Mouse (Mus musculus): ENCODE data around the gene Ccl25. TPM values are rescaled to one million over a fixed set of nuclear protein-coding genes. Genes with fewer than 3 reads are reported as not detected.
A peak's percentile ranks its signal among the peaks of the same experiment; 100 is the strongest.
"Not testable (repeated sequence)": the region's sequence is repeated elsewhere in the genome, so short reads cannot be mapped to it uniquely, and the experiment has no call there.

Ccl25 gene
- polyA plus RNA-seq, 1 experiment from 2014 or later = 17.5 TPM

DNA sequence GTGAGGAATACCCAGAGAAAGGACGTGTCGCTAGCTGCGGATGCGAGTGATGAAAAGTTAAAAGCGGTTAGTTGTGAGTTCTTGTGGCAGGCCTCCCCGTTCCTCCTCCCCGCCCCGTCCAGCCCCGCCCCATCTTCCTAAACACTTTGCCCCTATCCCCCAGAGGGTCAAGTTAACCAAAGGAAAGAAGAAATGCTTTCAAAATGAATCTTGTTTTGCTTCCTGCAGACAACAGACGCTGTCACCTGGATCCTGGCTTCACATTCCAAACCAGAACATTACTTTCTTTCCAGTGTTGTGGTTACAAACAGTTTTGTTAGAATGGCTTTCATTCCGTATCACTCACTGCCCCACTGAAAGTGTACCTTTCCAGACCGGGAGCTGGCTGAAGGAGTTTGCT lies 23.3 kb downstream of the Ccl25 start:
- H3K4me2 ChIP-seq = no peak overlapping the region
- H3K9ac ChIP-seq = no peak overlapping the region
- 37% methylated on average over 12 of the region's 12 CpGs for WGBS
- H3K36me3 ChIP-seq = no peaks in the 10 kb centered on the region
- H3K4me3 ChIP-seq = no peak overlapping the region
- ATAC-seq (ENCODE audit: low FRiP score, low read depth) = no peak
- H3K27me3 ChIP-seq = no peaks in the 10 kb centered on the region
- no peak overlapping the region for H3K27ac ChIP-seq (replicated peaks)
- H3K4me1 ChIP-seq (replicated peaks) = no peaks in the 10 kb centered on the region
- H3K9me3 ChIP-seq = no peaks in the 10 kb centered on the region

- WGBS = 69% methylated on average over 1 of the region's 1 CpGs
- no peaks in the 10 kb centered on the region for H3K27me3 ChIP-seq
- no peaks in the 10 kb centered on the region for H3K36me3 ChIP-seq
- H3K4me2 ChIP-seq = no peak overlapping the region
- no peaks in the 10 kb centered on the region for H3K4me1 ChIP-seq (replicated peaks)
- no peak overlapping the region for H3K27ac ChIP-seq (replicated peaks)
- no peak overlapping the region for H3K4me3 ChIP-seq
- ATAC-seq (ENCODE audit: low FRiP score, low read depth) = no peak
- no peak overlapping the region for H3K9ac ChIP-seq
- H3K9me3 ChIP-seq = no peaks in the 10 kb centered on the region
Measured at GRCm38 (mm10) chr8:4349335-4349734, 24.3 kb downstream of the Ccl25 start.

GRCm38 (mm10) chr8:4350618-4351017 lies 25.6 kb downstream of the Ccl25 start:
- no peaks in the 10 kb centered on the region for H3K9me3 ChIP-seq
- H3K36me3 ChIP-seq = no peaks in the 10 kb centered on the region
- H3K9ac ChIP-seq = no peak overlapping the region
- H3K27ac ChIP-seq (replicated peaks) = no peak overlapping the region
- no peaks in the 10 kb centered on the region for H3K4me1 ChIP-seq (replicated peaks)
- WGBS = 92% methylated on average over 3 of the region's 3 CpGs
- no peaks in the 10 kb centered on the region for H3K27me3 ChIP-seq
- H3K4me2 ChIP-seq = no peak overlapping the region
- no peak overlapping the region for H3K4me3 ChIP-seq
- ATAC-seq (ENCODE audit: low FRiP score, low read depth) = no peak

GRCm38 (mm10) chr8:4352562-4352961 lies 27.6 kb downstream of the Ccl25 start:
- ATAC-seq (ENCODE audit: low FRiP score, low read depth); H3K4me1 ChIP-seq (replicated peaks); H3K27ac ChIP-seq (replicated peaks); H3K9ac ChIP-seq; H3K27me3 ChIP-seq; H3K36me3 ChIP-seq; H3K4me2 ChIP-seq; H3K4me3 ChIP-seq; H3K9me3 ChIP-seq: not testable (repeated sequence)
- WGBS = 92% methylated on average over 6 of the region's 6 CpGs

DNA sequence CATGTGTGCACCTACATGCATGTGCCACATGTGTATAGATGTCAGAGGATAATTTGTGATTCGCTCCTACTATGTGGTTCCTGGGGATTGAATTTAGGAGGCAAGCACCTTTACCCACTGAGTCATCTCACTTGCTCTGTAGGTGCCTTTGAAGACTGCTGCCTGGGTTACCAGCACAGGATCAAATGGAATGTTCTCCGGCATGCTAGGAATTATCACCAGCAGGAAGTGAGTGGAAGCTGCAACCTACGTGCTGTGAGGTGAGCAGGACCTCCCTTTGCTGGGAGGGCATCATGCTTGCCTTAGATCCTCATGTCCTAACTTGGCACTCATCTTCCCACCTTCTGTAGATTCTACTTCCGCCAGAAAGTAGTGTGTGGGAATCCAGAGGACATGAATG lies 28.7 kb downstream of the Ccl25 start:
- H3K4me2 ChIP-seq = no peak overlapping the region
- no peak overlapping the region for H3K4me3 ChIP-seq
- H3K9me3 ChIP-seq = no peaks in the 10 kb centered on the region
- no peak for ATAC-seq (ENCODE audit: low FRiP score, low read depth)
- H3K27ac ChIP-seq (replicated peaks) = no peak overlapping the region
- no peaks in the 10 kb centered on the region for H3K36me3 ChIP-seq
- H3K27me3 ChIP-seq = no peaks in the 10 kb centered on the region
- 85% methylated on average over 4 of the region's 4 CpGs for WGBS
- H3K4me1 ChIP-seq (replicated peaks) = no peaks in the 10 kb centered on the region
- no peak overlapping the region for H3K9ac ChIP-seq

DNA sequence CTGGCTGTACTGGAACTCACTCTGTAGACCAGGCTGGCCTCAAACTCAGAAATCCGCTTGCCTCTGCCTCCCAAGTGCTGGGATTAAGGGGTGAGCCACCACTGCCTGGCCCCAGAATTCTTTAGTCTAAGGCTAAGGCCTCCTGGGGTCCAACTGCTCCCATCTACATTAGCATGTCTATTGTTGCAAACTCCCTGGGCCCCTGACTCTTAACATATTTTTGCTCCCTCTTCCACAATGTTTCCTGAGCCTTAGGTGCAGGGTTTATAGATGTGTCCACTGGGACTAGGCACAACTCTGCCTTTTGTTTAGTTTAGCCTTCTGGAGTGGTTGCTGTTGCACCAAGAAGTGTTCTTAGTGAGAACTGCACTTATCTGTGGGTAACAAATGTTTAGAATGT lies 29.5 kb downstream of the Ccl25 start:
- WGBS = 85% methylated on average over 1 of the region's 1 CpGs
- H3K9ac ChIP-seq = no peak overlapping the region
- ATAC-seq (ENCODE audit: low FRiP score, low read depth) = no peak
- H3K36me3 ChIP-seq = no peaks in the 10 kb centered on the region
- no peak overlapping the region for H3K4me2 ChIP-seq
- H3K27me3 ChIP-seq = no peaks in the 10 kb centered on the region
- H3K4me1 ChIP-seq (replicated peaks) = no peaks in the 10 kb centered on the region
- H3K4me3 ChIP-seq = no peak overlapping the region
- H3K9me3 ChIP-seq = no peaks in the 10 kb centered on the region
- no peak overlapping the region for H3K27ac ChIP-seq (replicated peaks)

DNA sequence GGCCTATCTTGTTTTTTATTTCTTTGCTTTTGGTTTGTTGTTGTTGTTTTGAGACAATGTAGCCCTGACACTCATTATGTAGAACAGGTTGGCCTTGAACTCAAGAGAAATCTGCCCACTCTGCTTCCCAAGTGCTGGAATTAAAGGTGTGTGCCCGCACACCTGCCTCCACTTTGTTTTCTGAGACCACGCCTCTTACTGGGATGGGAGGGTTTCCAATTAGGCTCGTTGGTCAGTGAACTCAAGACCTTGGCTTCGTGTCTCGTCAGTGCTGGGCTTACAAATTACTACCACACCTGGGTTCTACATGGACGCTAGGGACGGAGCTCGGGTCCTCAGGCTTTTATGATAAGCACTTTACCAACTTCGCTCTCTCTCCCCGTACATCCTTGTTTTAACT lies 30.4 kb downstream of the Ccl25 start:
- H3K36me3 ChIP-seq = no peaks in the 10 kb centered on the region
- H3K27ac ChIP-seq (replicated peaks) = no peak overlapping the region
- no peaks in the 10 kb centered on the region for H3K27me3 ChIP-seq
- ATAC-seq (ENCODE audit: low FRiP score, low read depth) = no peak
- H3K4me2 ChIP-seq = no peak overlapping the region
- no peak overlapping the region for H3K9ac ChIP-seq
- H3K9me3 ChIP-seq = no peaks in the 10 kb centered on the region
- WGBS = 94% methylated on average over 10 of the region's 10 CpGs
- H3K4me3 ChIP-seq = no peak overlapping the region
- H3K4me1 ChIP-seq (replicated peaks) = no peaks in the 10 kb centered on the region

GRCm38 (mm10) chr8:4359362-4359761 lies 34.4 kb downstream of the Ccl25 start:
- WGBS = 76% methylated on average over 3 of the region's 3 CpGs
- H3K27me3 ChIP-seq = no peaks in the 10 kb centered on the region
- H3K27ac ChIP-seq (replicated peaks) = no peak overlapping the region
- ATAC-seq (ENCODE audit: low FRiP score, low read depth) = no peak
- no peaks in the 10 kb centered on the region for H3K4me1 ChIP-seq (replicated peaks)
- no peaks in the 10 kb centered on the region for H3K36me3 ChIP-seq
- no peak overlapping the region for H3K4me2 ChIP-seq
- H3K9ac ChIP-seq = no peak overlapping the region
- no peak overlapping the region for H3K4me3 ChIP-seq
- no peaks in the 10 kb centered on the region for H3K9me3 ChIP-seq

- no peak for ATAC-seq (ENCODE audit: low FRiP score, low read depth)
- no peak overlapping the region for H3K4me2 ChIP-seq
- H3K27me3 ChIP-seq = no peaks in the 10 kb centered on the region
- WGBS = 88% methylated on average over 2 of the region's 2 CpGs
- no peak overlapping the region for H3K4me3 ChIP-seq
- no peak overlapping the region for H3K27ac ChIP-seq (replicated peaks)
- H3K4me1 ChIP-seq (replicated peaks) = no peaks in the 10 kb centered on the region
- no peaks in the 10 kb centered on the region for H3K36me3 ChIP-seq
- no peak overlapping the region for H3K9ac ChIP-seq
- H3K9me3 ChIP-seq = no peaks in the 10 kb centered on the region
Measured at GRCm38 (mm10) chr8:4360922-4361321, 35.9 kb downstream of the Ccl25 start.

DNA sequence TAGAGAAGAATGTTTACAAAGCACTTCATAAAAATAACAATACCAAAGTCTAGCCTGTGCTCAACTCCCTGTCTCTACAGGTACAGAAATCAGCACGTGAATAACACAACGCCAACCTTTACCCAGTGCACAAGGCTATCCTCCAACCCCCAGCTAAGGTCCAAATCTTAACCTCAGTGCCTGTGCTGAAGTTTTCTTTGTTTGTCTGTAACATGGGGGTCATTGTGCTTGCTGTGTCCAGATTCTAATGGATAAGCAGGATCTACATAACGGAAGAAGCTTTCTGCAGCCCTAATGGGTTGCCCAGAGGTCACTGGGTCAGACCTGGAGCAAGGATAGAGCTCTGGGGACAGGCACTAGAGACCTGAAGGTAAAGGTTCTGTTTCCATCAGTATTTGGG lies 41.2 kb downstream of the Ccl25 start:
- Histone ChIP-seq H3K36me3 (no peaks in the 10 kb centered on the region), H3K9ac (no peak overlapping the region), H3K27ac (replicated peaks) (no peak overlapping the region), H3K9me3 (no peaks in the 10 kb centered on the region), H3K4me3 (no peak overlapping the region), H3K4me1 (replicated peaks) (no peaks in the 10 kb centered on the region), H3K27me3 (no peaks in the 10 kb centered on the region), H3K4me2 (no peak overlapping the region)
- ATAC-seq (ENCODE audit: low FRiP score, low read depth) = no peak
- 89% methylated on average over 3 of the region's 3 CpGs for WGBS

DNA sequence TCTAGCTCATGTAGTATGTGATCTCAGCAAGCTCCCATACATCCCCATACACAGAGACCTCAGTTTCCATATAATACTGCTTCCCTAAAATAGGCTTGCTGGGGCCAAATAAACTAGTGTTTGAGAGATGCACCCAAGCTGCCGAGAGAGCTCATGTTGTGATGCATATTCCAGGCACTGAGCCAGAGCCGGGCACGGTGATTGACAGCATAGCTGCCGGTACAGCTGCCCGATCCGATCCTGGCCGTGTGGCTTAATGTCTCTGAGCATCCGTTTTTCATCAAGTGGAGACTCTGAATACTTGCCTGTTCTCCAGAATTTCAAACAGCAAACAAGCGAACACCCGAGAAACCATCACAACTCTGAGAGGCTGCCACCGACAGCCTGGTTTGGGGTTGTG lies 42.8 kb downstream of the Ccl25 start:
- no peak for ATAC-seq (ENCODE audit: low FRiP score, low read depth)
- no peak overlapping the region for H3K27ac ChIP-seq (replicated peaks)
- H3K9ac ChIP-seq = no peak overlapping the region
- H3K9me3 ChIP-seq = no peaks in the 10 kb centered on the region
- H3K4me3 ChIP-seq = no peak overlapping the region
- no peaks in the 10 kb centered on the region for H3K36me3 ChIP-seq
- H3K4me1 ChIP-seq (replicated peaks) = no peaks in the 10 kb centered on the region
- H3K27me3 ChIP-seq = no peaks in the 10 kb centered on the region
- 70% methylated on average over 11 of the region's 11 CpGs for WGBS
- H3K4me2 ChIP-seq = no peak overlapping the region

DNA sequence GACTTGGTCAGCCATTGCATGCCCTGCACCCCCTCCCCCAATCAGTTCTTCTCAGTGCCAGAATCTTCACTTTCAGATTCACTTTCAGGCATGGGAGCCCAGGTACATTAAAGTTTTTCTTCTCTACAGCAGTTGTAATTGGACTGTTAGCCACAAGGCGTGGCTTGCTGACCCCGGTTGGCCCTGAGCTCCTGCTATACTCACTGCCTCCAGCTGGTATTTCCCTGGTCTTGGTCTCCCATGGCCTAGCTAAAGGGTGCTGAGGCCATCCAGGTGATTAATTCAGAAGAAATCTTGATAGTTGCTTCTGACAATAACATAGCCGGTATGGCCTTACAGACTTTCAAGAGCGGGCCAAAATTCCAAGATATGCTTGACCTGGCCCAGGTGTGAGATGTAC lies 43.5 kb downstream of the Ccl25 start:
- H3K36me3 ChIP-seq = no peaks in the 10 kb centered on the region
- H3K4me3 ChIP-seq = no peak overlapping the region
- WGBS = 94% methylated on average over 4 of the region's 4 CpGs
- no peak overlapping the region for H3K9ac ChIP-seq
- H3K27ac ChIP-seq (replicated peaks) = no peak overlapping the region
- no peaks in the 10 kb centered on the region for H3K9me3 ChIP-seq
- no peak overlapping the region for H3K4me2 ChIP-seq
- no peaks in the 10 kb centered on the region for H3K4me1 ChIP-seq (replicated peaks)
- no peak for ATAC-seq (ENCODE audit: low FRiP score, low read depth)
- H3K27me3 ChIP-seq = no peaks in the 10 kb centered on the region

GRCm38 (mm10) chr8:4370078-4370477 lies 45.1 kb downstream of the Ccl25 start:
- peak; percentile 51; the same call in 1 of the 2 replicates for ATAC-seq (ENCODE audit: low FRiP score, low read depth)
- H3K4me3 ChIP-seq = no peak overlapping the region
- WGBS = 45% methylated on average over 2 of the region's 2 CpGs

More at GRCm38 (mm10) chr8:4370078-4370477, 45.1 kb downstream of the Ccl25 start:
- no peak overlapping the region for H3K27ac ChIP-seq (replicated peaks)
- H3K4me2 ChIP-seq = no peak overlapping the region
- H3K27me3 ChIP-seq = no peaks in the 10 kb centered on the region
- H3K9me3 ChIP-seq = no peaks in the 10 kb centered on the region
- no peaks in the 10 kb centered on the region for H3K36me3 ChIP-seq
- no peak overlapping the region for H3K9ac ChIP-seq
- no peaks in the 10 kb centered on the region for H3K4me1 ChIP-seq (replicated peaks)

Measured in hindbrain, embryonic 15.5 days (tissue).